Mouse (Mus musculus) liver, embryonic 14 days (tissue): Measurements from ENCODE around the gene Olfr325. TPM values are rescaled to one million over a fixed set of nuclear protein-coding genes. Genes with fewer than 3 reads are reported as not detected.

Experiments used
- polyA plus RNA-seq: library from polyadenylated mRNA; depleted of rRNA; stranded (reverse); fragments of >200 nt; gene quantifications from 2 replicates; pipeline ENCODE4 v1.2.3, GENCODE M21; 2012; rRNA removed

Olfr325 gene
- not detected in 2 replicates for polyA plus RNA-seq

DNA sequence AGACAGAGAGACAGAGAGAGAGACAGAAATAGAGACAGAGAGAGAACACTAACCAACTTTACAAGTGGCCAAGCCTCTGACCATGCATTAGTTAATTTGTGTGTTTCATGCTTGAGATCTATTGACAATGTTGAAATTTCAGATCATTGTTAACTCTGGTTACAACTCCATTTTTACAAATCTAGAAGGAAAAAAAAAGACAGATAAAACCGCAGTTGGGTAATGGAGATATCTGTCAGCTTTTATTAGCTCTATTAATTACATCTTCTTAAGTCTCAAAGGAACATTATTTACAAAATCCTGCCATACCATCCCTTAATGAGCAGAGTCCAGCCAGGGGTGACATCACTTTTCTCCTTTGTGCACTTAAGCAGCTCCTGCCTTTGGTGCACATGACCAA is at the start of gene Olfr325:
Gene Olfr325 (plus strand): TSS at position 301 of the 400 bp plus-strand sequence.

GRCm38 (mm10) chr11:58534736-58535135 is 42.8 kb upstream of the Olfr325 start, which contains the start of gene Olfr330:
TSS of gene Olfr330 (minus strand) at chr11:58534836.

GRCm38 (mm10) chr11:58546322-58546721 is 31.2 kb upstream of the Olfr325 start, which contains the start of gene Olfr329-ps:
TSS of gene Olfr329-ps (minus strand) at chr11:58546422.

GRCm38 (mm10) chr11:58555536-58555935 is 22.0 kb upstream of the Olfr325 start, which contains the start of gene Olfr328:
TSS of gene Olfr328 (minus strand) at chr11:58555636.

GRCm38 (mm10) chr11:58570405-58570804 is 7.1 kb upstream of the Olfr325 start, which contains the start of gene Olfr224:
TSS of gene Olfr224 (minus strand) at chr11:58570553.

DNA sequence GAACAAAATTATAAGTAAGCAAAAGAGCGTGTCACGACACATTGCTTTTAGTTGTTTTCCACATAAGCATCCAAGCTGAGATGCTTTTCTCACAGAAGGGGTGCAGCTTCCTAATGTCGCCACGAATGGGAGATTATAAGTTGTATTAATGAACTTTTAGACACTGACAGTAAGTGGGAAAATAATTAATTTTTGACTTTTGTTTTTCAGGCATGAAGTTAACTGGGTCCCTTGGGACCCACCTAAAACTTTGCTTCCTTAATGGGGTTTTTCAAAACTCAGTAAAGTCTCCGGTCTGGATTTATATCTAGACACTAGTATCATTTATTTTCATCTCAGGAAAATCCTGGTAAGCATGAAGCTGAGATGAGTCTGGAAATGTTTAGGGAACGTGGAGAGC is 17.3 kb downstream of the Olfr325 start, which contains the start of gene Olfr324:
Gene Olfr324 (plus strand): TSS at position 301 of the 400 bp plus-strand sequence.

DNA sequence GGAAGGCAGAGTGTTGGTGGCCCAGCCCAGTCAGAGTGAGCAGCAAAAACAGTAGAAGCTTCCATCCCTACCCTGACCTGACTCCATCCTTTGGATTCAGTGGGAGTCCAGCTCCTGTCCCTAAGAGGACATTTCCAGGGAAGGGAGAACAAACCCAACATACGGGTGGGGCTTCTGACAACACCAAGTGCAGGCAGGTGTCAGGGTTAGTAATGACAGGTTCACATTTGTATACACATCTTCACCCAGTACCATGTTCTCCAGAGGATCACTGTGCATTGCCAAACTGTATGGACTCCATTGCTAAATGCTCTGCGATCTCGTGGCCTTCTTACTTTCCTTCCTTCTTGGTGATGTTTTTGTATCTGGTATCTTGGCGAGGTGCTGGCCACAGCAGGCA is 38.4 kb downstream of the Olfr325 start, which contains the start of gene 2210407C18Rik:
Gene 2210407C18Rik (minus strand): TSS at position 101 of the 400 bp plus-strand sequence.

GRCm38 (mm10) chr11:58630401-58630800 is 52.9 kb downstream of the Olfr325 start, which contains the start of gene Olfr323:
TSS of gene Olfr323 (minus strand) at chr11:58630501.

Other genes starting within 250 kb of the Olfr325 start
- 19.2 and 22.1 TPM in 2 replicates for gene Zfp672, start 247.4 kb upstream of the Olfr325 start, polyA plus RNA-seq
- 8.1 and 9.0 TPM in 2 replicates for gene Sh3bp5l, start 247.0 kb upstream of the Olfr325 start, polyA plus RNA-seq
- gene Lypd8, start 198.7 kb upstream of the Olfr325 start, polyA plus RNA-seq, result 0.03 TPM in 1 of 2 replicates, not detected in the other
- gene 1810065E05Rik, start 156.6 kb upstream of the Olfr325 start, polyA plus RNA-seq, result not detected in 2 replicates
- not detected in 2 replicates for gene Gm12253, start 145.2 kb upstream of the Olfr325 start, polyA plus RNA-seq
- not detected in 2 replicates for gene Lypd9, start 124.8 kb upstream of the Olfr325 start, polyA plus RNA-seq
- gene Olfr30, start 115.5 kb upstream of the Olfr325 start, polyA plus RNA-seq, result not detected in 2 replicates
- gene Olfr332, start 85.2 kb upstream of the Olfr325 start, polyA plus RNA-seq, result not detected in 2 replicates
- gene Olfr331, start 75.2 kb upstream of the Olfr325 start, polyA plus RNA-seq, result not detected in 2 replicates
- gene Olfr330, start 42.9 kb upstream of the Olfr325 start, polyA plus RNA-seq, result not detected in 2 replicates
- not detected in 2 replicates for gene Olfr329-ps, start 31.3 kb upstream of the Olfr325 start, polyA plus RNA-seq
- not detected in 2 replicates for gene Olfr328, start 22.1 kb upstream of the Olfr325 start, polyA plus RNA-seq
- not detected in 2 replicates for gene Olfr224, start 7.2 kb upstream of the Olfr325 start, polyA plus RNA-seq
- not detected in 2 replicates for gene Olfr324, start 17.4 kb downstream of the Olfr325 start, polyA plus RNA-seq
- not detected in 2 replicates for gene 2210407C18Rik, start 38.3 kb downstream of the Olfr325 start, polyA plus RNA-seq
- not detected in 2 replicates for gene Olfr323, start 52.8 kb downstream of the Olfr325 start, polyA plus RNA-seq
- 8.3 and 10.1 TPM in 2 replicates for gene Trim58, start 62.7 kb downstream of the Olfr325 start, polyA plus RNA-seq
- 0.03 TPM in 2 replicates for gene Olfr322, start 81.1 kb downstream of the Olfr325 start, polyA plus RNA-seq
- gene Olfr320, start 103.4 kb downstream of the Olfr325 start, polyA plus RNA-seq, result not detected in 2 replicates
- not detected in 2 replicates for gene Olfr319, start 121.4 kb downstream of the Olfr325 start, polyA plus RNA-seq
- gene Olfr318, start 146.3 kb downstream of the Olfr325 start, polyA plus RNA-seq, result not detected in 2 replicates
- gene Olfr317, start 161.5 kb downstream of the Olfr325 start, polyA plus RNA-seq, result not detected in 2 replicates
- gene Olfr316, start 175.0 kb downstream of the Olfr325 start, polyA plus RNA-seq, result not detected in 2 replicates
- not detected in 2 replicates for gene Olfr315, start 195.5 kb downstream of the Olfr325 start, polyA plus RNA-seq
- gene Olfr314, start 205.2 kb downstream of the Olfr325 start, polyA plus RNA-seq, result not detected in 2 replicates
- 0.07 TPM in 1 of 2 replicates, not detected in the other for gene Fam183b, start 224.2 kb downstream of the Olfr325 start, polyA plus RNA-seq
- gene Olfr313, start 237.3 kb downstream of the Olfr325 start, polyA plus RNA-seq, result not detected in 2 replicates